Mouse (Mus musculus) G1E (cell line): ENCODE measurements at regions not wholly inside any gene's neighbourhood (a gene's known extent, or its start where the extent isn't known, plus 50 kb on each side); places are given as distances from the start of the nearest gene placed in this dataset.

Experiments used
- ATAC-seq: 2 replicates; pipeline ENCODE4 v1.8.0; 2016; ENCODE audit warnings: mild to moderate bottlenecking; ENCODE audit not compliant: insufficient number of reproducible peaks, poor library complexity, low FRiP score, severe bottlenecking; ENCODE audit errors: extremely low read depth
- DNase-seq: peaks from one replicate; pipeline ENCODE4 v3.0.0; 2012; ENCODE audit warnings: low spot score
- H3K27me3 ChIP-seq: 2 replicates; pipeline ENCODE4 v1.6.1; 2012; ENCODE audit warnings: mild to moderate bottlenecking, low read length, inconsistent platforms; ENCODE audit not compliant: insufficient read depth
- H3K36me3 ChIP-seq: replicated peaks from 2 replicates; pipeline ENCODE3; 2012; ENCODE audit warnings: mild to moderate bottlenecking, inconsistent platforms
- H3K4me1 ChIP-seq: 2 replicates; pipeline ENCODE4 v1.6.1; 2012; ENCODE audit warnings: low read depth, low read length, inconsistent platforms, mixed read lengths; ENCODE audit not compliant: insufficient read depth
- H3K4me3 ChIP-seq: 2 replicates; pipeline ENCODE4 v1.5.1; 2012; ENCODE audit warnings: low read depth, mild to moderate bottlenecking, inconsistent platforms, low read length, moderate library complexity, mixed read lengths
- H3K9me3 ChIP-seq: replicated peaks from 2 replicates; pipeline ENCODE4 v1.6.1; 2012; ENCODE audit warnings: inconsistent platforms
- CTCF ChIP-seq: IDR thresholded peaks from 2 replicates; pipeline ENCODE4 v1.5.1; 2012; ENCODE audit warnings: low read depth, low read length, inconsistent platforms, mixed read lengths
- GATA1 ChIP-seq: IDR thresholded peaks from 2 replicates; pipeline ENCODE4 v1.6.1; 2012; ENCODE audit warnings: borderline replicate concordance, low read length, inconsistent platforms, mixed read lengths
- GATA2 ChIP-seq: IDR thresholded peaks from 2 replicates; pipeline ENCODE4 v1.6.1; 2012; ENCODE audit warnings: low read depth, low read length, inconsistent platforms, borderline replicate concordance
- POLR2AphosphoS5 ChIP-seq: IDR thresholded peaks from 2 replicates; pipeline ENCODE4 v1.6.1; 2012; ENCODE audit warnings: low read depth, low read length, inconsistent platforms; ENCODE audit not compliant: insufficient replicate concordance
- TAL1 ChIP-seq: conservative IDR thresholded peaks from 2 replicates; pipeline ENCODE4 v1.6.1; 2012; ENCODE audit warnings: low read depth, low read length, inconsistent platforms, mixed read lengths

GRCm38 (mm10) chr11:112480360-112480759 is 301.7 kb upstream of the Sox9 start:
- Histone ChIP-seq H3K9me3 (peaks cover 39% of the 10 kb centered on the region), H3K36me3 (no peaks in the 10 kb centered on the region), H3K4me1 (no peaks in the 10 kb centered on the region), H3K27me3 (no peaks in the 10 kb centered on the region), H3K4me3 (no peak overlapping the region)
- DNase-seq = no peak
- TF ChIP-seq GATA1 (no peak), TAL1 (no peak), POLR2AphosphoS5 (no peak), GATA2 (no peak), CTCF (no peak)
- no peak for ATAC-seq

DNA sequence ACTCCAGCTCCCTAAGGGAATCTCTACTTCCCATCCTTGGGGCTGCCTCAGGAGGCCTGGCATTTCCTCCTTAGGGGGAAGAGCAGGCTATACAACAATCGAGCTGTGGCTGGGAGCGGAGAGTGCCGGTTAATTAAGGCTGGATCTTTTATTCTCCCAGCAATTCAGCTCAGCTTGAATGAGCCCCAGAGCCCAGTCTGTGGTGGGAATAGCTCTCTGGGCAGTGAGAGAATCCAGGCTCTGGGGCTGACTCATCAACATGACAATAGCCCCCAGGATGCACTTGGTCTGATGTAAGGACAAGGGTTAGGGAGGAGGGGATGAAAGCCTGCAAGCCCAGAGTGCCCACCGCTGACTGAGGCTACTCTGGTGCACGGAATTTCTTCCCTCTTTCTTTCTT is 280.2 kb upstream of the Sox9 start:
- no peak for TF ChIP-seq GATA2
- TF ChIP-seq TAL1 = no peak
- TF ChIP-seq GATA1 = no peak
- TF ChIP-seq POLR2AphosphoS5 = no peak
- TF ChIP-seq CTCF = no peak
- peaks cover 37% of the 10 kb centered on the region for H3K9me3 ChIP-seq
- H3K27me3 ChIP-seq = no peaks in the 10 kb centered on the region
- no peaks in the 10 kb centered on the region for H3K4me1 ChIP-seq
- no peaks in the 10 kb centered on the region for H3K36me3 ChIP-seq
- ATAC-seq = no peak
- no peak overlapping the region for H3K4me3 ChIP-seq
- DNase-seq = no peak

DNA sequence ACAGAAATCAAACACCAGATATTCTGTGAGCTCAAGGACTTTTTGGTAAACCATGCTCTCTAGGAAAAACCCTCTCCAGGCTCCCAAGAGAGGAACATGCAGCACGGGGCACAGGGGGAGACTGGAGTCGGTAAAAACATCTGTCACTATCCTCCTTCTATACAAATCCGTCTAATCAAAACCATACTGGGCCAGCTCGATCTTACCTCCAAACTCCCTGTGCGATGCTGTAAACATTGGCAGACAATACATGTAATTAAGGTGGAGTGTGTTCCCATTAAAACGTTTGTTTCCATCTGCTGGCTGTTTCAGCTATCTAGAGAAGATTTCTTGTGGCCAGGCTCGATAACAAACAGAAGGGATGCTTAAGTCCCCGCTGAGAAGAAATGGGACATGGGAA is 262.9 kb upstream of the Sox9 start:
- Histone ChIP-seq H3K27me3 (no peaks in the 10 kb centered on the region), H3K9me3 (peaks cover 30% of the 10 kb centered on the region), H3K36me3 (no peaks in the 10 kb centered on the region), H3K4me1 (no peaks in the 10 kb centered on the region), H3K4me3 (no peak overlapping the region)
- TF ChIP-seq TAL1 = no peak
- no peak for TF ChIP-seq GATA2
- no peak for TF ChIP-seq POLR2AphosphoS5
- no peak for TF ChIP-seq CTCF
- no peak for TF ChIP-seq GATA1
- no peak for ATAC-seq
- no peak for DNase-seq

GRCm38 (mm10) chr11:112524983-112525382 is 257.0 kb upstream of the Sox9 start:
- Histone ChIP-seq H3K36me3 (no peaks in the 10 kb centered on the region), H3K4me1 (no peaks in the 10 kb centered on the region), H3K4me3 (no peak overlapping the region), H3K27me3 (no peaks in the 10 kb centered on the region), H3K9me3 (peaks cover 32% of the 10 kb centered on the region)
- DNase-seq = no peak
- no peak for ATAC-seq
- no peak for TF ChIP-seq CTCF
- TF ChIP-seq GATA1 = no peak
- TF ChIP-seq GATA2 = no peak
- no peak for TF ChIP-seq TAL1
- TF ChIP-seq POLR2AphosphoS5 = no peak

GRCm38 (mm10) chr11:112542573-112542972 is 239.5 kb upstream of the Sox9 start:
- DNase-seq (no peak), ATAC-seq (no peak)
- no peaks in the 10 kb centered on the region for H3K36me3 ChIP-seq
- TF ChIP-seq TAL1 = no peak
- no peak for TF ChIP-seq POLR2AphosphoS5
- no peak for TF ChIP-seq GATA2
- TF ChIP-seq CTCF = no peak
- TF ChIP-seq GATA1 = no peak
- no peaks in the 10 kb centered on the region for H3K27me3 ChIP-seq
- peaks cover 17% of the 10 kb centered on the region for H3K9me3 ChIP-seq
- H3K4me1 ChIP-seq = no peaks in the 10 kb centered on the region
- no peak overlapping the region for H3K4me3 ChIP-seq

- TF ChIP-seq POLR2AphosphoS5 (no peak), GATA2 (no peak), CTCF (no peak), GATA1 (no peak), TAL1 (no peak)
- Histone ChIP-seq H3K4me1 (no peaks in the 10 kb centered on the region), H3K36me3 (no peaks in the 10 kb centered on the region), H3K9me3 (peaks cover 17% of the 10 kb centered on the region), H3K27me3 (no peaks in the 10 kb centered on the region), H3K4me3 (no peak overlapping the region)
- no peak for DNase-seq
- no peak for ATAC-seq
These were observed 238.6 kb upstream of the Sox9 start for GRCm38 (mm10) chr11:112543473-112543872.
